Mouse (Mus musculus): ENCODE data around the gene Fam214b. TPM values are rescaled to one million over a fixed set of nuclear protein-coding genes. Genes with fewer than 3 reads are reported as not detected.
A peak's percentile ranks its signal among the peaks of the same experiment; 100 is the strongest.

The Fam214b gene
- polyA plus RNA-seq (2021) = 25.1 TPM

DNA sequence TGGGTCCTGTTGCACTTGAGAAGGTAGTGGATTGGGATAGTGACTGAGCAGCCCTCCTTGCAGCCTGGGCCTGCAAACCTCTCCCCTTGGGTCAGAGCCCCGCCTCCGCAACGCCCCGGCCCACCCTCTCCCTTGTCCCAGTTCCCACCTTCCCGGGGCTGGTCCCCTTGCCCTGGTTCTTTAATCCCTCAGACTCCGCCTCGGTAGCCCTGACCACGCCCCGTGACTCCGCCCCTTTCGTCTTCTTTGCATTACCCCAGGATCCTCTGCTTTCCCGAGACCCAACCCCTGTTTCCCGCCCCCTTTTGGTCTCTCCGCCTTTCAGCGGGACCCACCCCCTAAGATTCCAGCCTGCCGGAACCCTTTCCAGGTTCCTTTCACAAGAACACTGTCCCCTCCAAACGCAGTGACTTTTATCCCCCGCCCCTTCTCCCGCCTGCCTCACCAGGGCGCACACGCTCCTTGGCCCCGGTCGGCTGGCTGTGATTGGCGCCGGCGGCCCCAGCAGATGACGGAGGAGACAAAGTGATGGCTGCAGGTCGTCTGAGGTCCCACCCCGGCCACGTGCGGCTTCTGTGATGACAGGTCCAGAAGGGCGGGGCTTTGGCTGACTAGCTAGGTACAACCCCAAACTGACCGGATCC is at the start of gene Fam214b:
Gene Fam214b (minus strand): TSS at position 562 of the 644 bp plus-strand sequence.
- no peaks in the 10 kb centered on the region for H3K27me3 ChIP-seq
- POLR2A ChIA-PET = no interaction called here
- ATAC-seq = peak; percentile 88

DNA sequence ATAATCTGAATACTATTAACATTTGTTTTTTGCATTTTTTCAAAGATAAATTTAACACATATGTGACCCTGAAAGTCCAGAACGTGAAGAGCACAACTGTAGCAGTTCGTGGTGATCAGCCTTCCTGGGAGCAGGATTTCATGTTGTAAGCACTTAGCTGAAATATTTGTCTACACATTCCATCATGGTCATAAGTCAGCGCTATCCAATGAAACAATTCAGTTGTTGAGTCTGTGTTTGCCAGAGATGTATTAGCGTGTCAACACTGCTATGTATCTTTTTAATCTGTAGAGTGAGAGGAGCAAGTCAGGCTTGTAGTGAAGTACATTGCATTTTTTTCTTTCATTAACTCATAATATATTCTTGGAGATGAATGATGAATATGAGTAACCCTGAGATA is 45.2 kb upstream of the Fam214b start:
- DNase-seq (ENCODE audit: low read depth, low spot score) = no peak
- in situ Hi-C loops (cut with MboI; ENCODE audit: low pct_unique_long_range_greater_than_20kb) = no loop called here
- ChIA-PET CTCF (no interaction called here), POLR2A (no interaction called here)
- TF ChIP-seq CTCF (IDR thresholded peaks at IDR 0.05) = no peak
- H3K27me3 ChIP-seq = no peaks in the 10 kb centered on the region
- no peak for ATAC-seq

More for the DNA sequence above, at the start of gene Fam214b:
- CTCF ChIA-PET = interaction anchor here (1.1 to 2.6 kb wide), 2 partner anchors 12 to 75 kb away, joined by 3 to 39 read pairs; partner anchors contain the start of gene Unc13b
- no peak for TF ChIP-seq CTCF (IDR thresholded peaks at IDR 0.05)
- in situ Hi-C loops (cut with MboI; ENCODE audit: low pct_unique_long_range_greater_than_20kb) = loop anchor here (5.0 kb wide), 1 partner anchor 377 kb away; no protein-coding TSS in a partner anchor
- peak; percentile 83 for DNase-seq (ENCODE audit: low read depth, low spot score)

DNA sequence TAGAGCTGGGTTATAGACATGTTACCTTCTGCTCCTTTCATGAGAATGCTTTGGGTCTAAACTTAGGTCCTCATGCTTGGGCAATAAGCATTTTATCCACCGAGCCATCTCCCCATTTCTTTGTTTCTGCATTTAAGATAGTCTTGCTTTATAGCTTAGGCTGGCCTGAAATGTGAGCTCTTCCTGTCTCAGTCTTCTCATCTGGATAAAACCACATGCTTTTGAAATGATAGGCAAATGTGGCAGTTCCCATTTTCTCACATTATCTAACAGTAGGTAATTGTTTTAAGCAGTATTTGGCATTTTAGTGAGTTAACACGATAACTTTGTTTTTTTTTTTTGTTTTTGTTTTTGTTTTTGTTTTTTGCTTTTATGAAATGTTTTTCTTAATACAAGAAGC is 43.9 kb upstream of the Fam214b start:
- ATAC-seq (no peak), DNase-seq (ENCODE audit: low read depth, low spot score) (no peak)
- ChIA-PET CTCF (interaction anchor here (0.7 to 1.3 kb wide), 5 partner anchors 9 to 155 kb away, joined by 3 read pairs; no protein-coding TSS in a partner anchor), POLR2A (no interaction called here)
- H3K27me3 ChIP-seq = no peaks in the 10 kb centered on the region
- TF ChIP-seq CTCF (IDR thresholded peaks at IDR 0.05) = no peak
- in situ Hi-C loops (cut with MboI; ENCODE audit: low pct_unique_long_range_greater_than_20kb) = no loop called here

DNA sequence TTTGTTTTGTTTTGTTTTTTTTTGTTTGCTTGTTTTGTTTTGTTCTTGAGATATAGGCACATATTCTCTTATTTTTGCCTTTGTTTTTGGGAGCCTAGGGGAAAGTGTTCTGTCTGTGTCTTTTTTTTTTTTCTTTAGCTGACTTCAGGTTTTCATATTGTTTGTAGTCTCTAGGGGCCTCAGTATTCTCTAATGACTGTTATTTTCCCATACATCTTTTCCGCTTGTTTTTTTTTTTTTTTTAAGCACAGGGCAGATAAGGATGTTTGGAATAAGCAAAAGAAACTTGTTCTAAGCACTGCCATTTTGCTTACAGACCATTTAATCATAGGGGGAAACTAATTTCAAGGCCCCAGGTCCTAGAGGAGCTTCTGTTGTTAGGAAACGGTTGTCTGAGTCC is 36.4 kb upstream of the Fam214b start:
- ChIA-PET POLR2A (no interaction called here), CTCF (interaction anchor here (1.4 kb wide), 1 partner anchor 23 kb away, joined by 4 read pairs; no protein-coding TSS in a partner anchor)
- in situ Hi-C loops (cut with MboI; ENCODE audit: low pct_unique_long_range_greater_than_20kb) = no loop called here
- no peak for TF ChIP-seq CTCF (IDR thresholded peaks at IDR 0.05)
- no peak for DNase-seq (ENCODE audit: low read depth, low spot score)
- ATAC-seq = no peak
- H3K27me3 ChIP-seq = no peaks in the 10 kb centered on the region

DNA sequence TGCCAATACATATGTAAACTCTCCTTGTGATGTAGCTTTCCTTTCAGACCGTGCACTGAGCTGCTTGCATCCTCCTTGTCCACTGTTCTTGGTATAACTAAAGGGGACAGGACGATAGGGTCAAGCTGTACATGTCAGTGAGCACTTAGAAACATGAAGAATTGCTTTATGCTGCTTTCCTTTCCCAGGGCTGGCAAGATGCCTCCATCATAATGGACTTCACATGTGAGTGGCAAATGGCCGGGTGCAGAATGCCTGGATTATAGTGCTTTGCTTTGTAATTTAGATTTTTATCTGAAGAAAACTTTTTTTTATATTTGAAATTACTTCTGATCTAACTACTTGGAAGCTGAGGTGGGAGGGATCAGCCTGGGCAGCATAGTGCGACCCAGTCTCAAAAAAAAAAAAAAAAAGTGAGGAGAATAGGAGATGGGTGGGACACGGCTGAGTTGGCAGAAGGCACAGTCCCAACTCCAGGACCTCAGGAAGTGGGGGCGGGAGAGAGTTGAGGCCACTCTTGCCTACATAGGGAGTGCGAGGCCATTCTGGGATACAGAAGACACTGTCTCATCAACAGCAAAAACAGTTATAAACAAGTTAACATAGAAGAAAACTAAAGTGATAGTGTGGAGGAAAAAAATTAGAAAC is 32.2 kb upstream of the Fam214b start:
- ChIA-PET CTCF (no interaction called here), POLR2A (no interaction called here)
- H3K27me3 ChIP-seq = no peaks in the 10 kb centered on the region
- DNase-seq (ENCODE audit: low read depth, low spot score) (no peak), ATAC-seq (no peak)
- in situ Hi-C loops (cut with MboI; ENCODE audit: low pct_unique_long_range_greater_than_20kb) = no loop called here
- no peak for TF ChIP-seq CTCF (IDR thresholded peaks at IDR 0.05)

DNA sequence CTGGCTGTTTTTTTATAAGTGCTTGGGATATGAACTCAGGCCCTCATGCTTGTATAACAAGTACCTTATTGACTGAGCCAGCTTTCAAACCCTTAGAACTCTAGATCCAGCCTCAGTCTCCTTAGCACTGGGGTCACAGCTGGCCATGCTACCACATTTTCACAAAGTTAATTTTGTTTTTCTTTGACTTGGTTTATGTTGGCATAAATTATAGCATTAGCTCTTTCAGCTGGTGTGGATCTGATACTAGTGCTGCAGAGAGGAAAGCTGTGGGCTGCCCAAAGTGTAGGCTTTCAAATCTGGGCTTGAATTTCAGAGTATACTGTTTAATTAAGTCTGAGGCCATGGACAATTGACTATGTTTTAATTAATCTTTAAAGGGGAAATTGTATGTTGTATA is 28.9 kb upstream of the Fam214b start:
- ChIA-PET CTCF (interaction anchor here (0.8 to 1.3 kb wide), 2 partner anchors 9 to 40 kb away, joined by 3 to 4 read pairs; no protein-coding TSS in a partner anchor), POLR2A (no interaction called here)
- no peaks in the 10 kb centered on the region for H3K27me3 ChIP-seq
- no peak for ATAC-seq
- no peak for DNase-seq (ENCODE audit: low read depth, low spot score)
- in situ Hi-C loops (cut with MboI; ENCODE audit: low pct_unique_long_range_greater_than_20kb) = no loop called here
- TF ChIP-seq CTCF (IDR thresholded peaks at IDR 0.05) = no peak

DNA sequence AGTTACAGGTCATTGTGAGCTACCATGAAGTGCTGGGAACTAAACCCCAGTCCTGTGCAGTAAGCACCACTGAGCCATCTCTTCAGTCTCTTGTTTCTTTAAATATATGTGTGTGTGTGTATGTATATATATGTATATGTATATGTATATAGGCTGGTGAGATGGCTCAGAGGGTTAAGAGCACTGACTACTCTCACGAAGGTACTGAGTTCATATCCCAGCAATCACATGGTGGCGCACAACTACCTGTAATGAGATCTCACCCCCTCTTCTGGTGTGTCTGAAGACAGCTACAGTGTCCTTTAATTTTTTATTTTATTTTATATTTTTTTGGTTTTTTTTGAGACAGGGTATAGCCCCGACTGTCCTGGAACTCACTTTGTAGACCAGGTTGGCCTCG is 19.5 kb upstream of the Fam214b start:
- in situ Hi-C loops (cut with MboI; ENCODE audit: low pct_unique_long_range_greater_than_20kb) = loop anchor here (10.0 kb wide), 1 partner anchor 179 kb away; no protein-coding TSS in a partner anchor
- ChIA-PET CTCF (interaction anchor here (0.7 to 1.0 kb wide), 3 partner anchors 8 to 94 kb away, joined by 3 to 4 read pairs (median 3); no protein-coding TSS in a partner anchor), POLR2A (no interaction called here)
- no peak for TF ChIP-seq CTCF (IDR thresholded peaks at IDR 0.05)
- DNase-seq (ENCODE audit: low read depth, low spot score) = no peak
- H3K27me3 ChIP-seq = no peaks in the 10 kb centered on the region
- no peak for ATAC-seq

DNA sequence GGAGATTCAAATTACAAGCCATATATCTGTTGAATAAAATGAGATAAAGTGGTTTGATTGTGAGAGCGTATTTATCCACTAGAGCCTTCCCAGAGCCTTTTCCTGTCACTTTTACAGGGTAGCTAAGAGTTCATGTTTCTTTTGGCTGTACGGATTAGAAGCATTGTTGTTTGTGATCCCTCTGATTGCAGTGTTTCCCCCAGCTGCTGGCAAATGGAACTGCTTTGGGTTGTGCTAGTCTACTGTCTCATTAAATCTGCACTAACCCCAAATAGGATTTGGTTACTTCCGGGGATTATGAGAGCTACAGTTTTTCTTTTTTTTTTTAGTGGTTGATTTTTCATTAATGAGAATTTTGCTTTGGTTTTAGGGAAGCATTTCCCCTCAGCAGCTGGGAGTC is 14.3 kb upstream of the Fam214b start:
- ATAC-seq = no peak
- ChIA-PET CTCF (interaction anchor here (1.0 to 6.5 kb wide), 2 partner anchors 13 to 22 kb away, joined by 4 to 39 read pairs; partner anchors contain the start of gene Fam214b), POLR2A (interaction anchor here (0.6 kb wide), 1 partner anchor 527 kb away, joined by 3 read pairs; no protein-coding TSS in a partner anchor)
- DNase-seq (ENCODE audit: low read depth, low spot score) = no peak
- TF ChIP-seq CTCF (IDR thresholded peaks at IDR 0.05) = no peak
- H3K27me3 ChIP-seq = no peaks in the 10 kb centered on the region
- in situ Hi-C loops (cut with MboI; ENCODE audit: low pct_unique_long_range_greater_than_20kb) = loop anchor here (10.0 kb wide), 1 partner anchor 185 kb away; no protein-coding TSS in a partner anchor

DNA sequence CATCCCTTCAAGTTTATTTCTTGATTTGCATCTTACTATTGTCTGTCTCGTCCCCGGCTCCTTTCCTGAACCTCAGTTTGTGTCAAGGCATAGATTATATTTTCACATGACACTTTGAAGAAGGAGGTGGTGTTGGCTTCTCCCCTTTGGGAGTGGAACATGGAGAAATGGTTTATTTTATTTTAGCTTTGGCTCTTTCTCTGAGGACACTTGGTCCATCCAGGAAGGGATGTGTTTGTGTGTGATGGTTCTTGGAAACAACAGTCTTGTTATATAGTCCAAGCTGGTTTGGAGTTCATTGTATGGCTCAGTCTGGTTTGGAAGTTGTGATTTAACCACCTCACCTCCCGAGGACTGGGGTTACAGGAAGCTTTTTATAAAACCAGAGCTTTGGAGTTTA is 13.7 kb upstream of the Fam214b start:
- no peak for TF ChIP-seq CTCF (IDR thresholded peaks at IDR 0.05)
- ATAC-seq = no peak
- no peaks in the 10 kb centered on the region for H3K27me3 ChIP-seq
- ChIA-PET CTCF (interaction anchor here (1.0 to 6.5 kb wide), 2 partner anchors 13 to 23 kb away, joined by 4 to 39 read pairs; partner anchors contain the start of gene Fam214b), POLR2A (no interaction called here)
- in situ Hi-C loops (cut with MboI; ENCODE audit: low pct_unique_long_range_greater_than_20kb) = loop anchor here (10.0 kb wide), 1 partner anchor 185 kb away; no protein-coding TSS in a partner anchor
- DNase-seq (ENCODE audit: low read depth, low spot score) = no peak

DNA sequence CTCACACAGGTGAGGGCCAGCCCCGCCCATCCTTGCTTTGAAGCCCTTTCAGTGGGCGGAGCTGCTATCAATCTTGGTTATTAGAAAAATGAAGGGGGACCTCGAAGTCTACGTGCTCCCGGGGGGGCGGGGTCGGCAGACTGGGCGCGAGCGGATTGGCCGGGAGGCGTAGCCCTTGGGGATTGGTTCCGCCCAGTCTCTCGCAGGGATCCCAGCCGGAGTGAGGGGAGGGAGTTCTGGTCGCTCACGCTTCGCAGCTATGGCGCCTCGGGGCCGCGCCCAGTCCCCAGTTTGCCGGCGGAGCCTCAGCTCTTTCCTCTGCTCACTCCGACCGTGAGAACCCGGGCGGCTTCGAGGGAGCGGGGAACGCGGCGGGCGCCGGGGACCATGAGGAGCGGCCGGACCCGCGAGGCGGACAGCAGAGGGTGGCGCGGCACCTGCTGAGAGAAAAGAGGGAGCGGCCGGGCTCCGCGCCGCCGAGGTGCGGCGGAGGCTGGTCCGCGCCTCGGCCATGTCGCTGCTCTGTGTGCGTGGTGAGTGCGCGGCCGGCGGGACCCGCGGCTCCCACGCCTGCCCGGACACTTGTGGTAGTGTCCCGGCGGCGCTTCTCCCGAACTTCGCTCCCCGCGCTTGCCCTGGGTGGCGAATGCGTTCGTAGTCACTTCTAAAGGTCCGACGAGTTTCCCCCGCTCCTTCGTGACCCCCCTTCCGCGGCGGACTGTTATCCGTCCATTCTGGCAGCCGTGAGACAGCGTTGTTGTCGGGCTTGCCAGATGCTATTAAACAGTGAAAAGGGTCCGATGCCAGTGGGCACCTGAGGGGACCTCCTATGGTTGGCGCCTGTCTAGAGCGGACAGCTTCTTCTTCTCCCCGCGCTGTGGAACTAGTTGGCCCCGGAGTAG is 13.0 kb upstream of the Fam214b start, which contains the start of gene Unc13b:
Gene Unc13b (plus strand): TSS at position 201 of the 902 bp plus-strand sequence.
- CTCF ChIA-PET = interaction anchor here (1.0 to 6.5 kb wide), 2 partner anchors 12 to 23 kb away, joined by 4 to 39 read pairs; partner anchors contain the start of gene Fam214b
- DNase-seq (ENCODE audit: low read depth, low spot score) (no peak), ATAC-seq (peak; percentile 94)
- in situ Hi-C loops (cut with MboI; ENCODE audit: low pct_unique_long_range_greater_than_20kb) = no loop called here
- POLR2A ChIA-PET = no interaction called here
- no peak for TF ChIP-seq CTCF (IDR thresholded peaks at IDR 0.05)
- H3K27me3 ChIP-seq = no peaks in the 10 kb centered on the region
